Mouse (Mus musculus) spleen, embryonic (tissue): ENCODE results near the gene Ccrl2.

ENCODE experiments used
- CTCF ChIA-PET: fragments of 350-600 bp; sonication (Branson Sonifier 250); formaldehyde crosslinking; loops from one replicate; lab custom pipeline; 2022; lab: Charles Lee

The Ccrl2 gene

GRCm38 (mm10) chr9:111056798-111057543 is at the start of gene Ccrl2:
Gene Ccrl2 (minus strand): TSS chr9:111057519.
- CTCF ChIA-PET = no interaction called here

- CTCF ChIA-PET = no interaction called here
Measured at GRCm38 (mm10) chr9:111103893-111104292, 46.6 kb upstream of the Ccrl2 start.

DNA sequence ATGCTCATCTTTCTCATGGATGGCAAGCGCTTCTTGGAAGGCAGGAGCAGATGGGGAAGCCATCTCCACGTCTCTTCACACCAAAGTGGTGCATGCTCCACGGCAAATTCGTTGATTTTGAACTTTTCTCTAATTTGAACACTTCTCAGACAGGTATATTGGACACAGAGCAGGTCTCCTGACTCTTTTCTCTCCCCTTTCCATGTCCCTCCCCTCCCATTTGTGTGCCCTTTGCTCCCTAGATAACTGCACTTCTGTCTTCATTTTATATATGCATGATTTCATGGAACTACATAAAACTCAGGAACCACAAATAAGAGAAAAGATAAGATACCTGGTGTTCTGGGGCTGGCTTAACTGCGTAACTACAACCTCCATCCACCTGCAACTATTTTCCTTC is 46.0 kb upstream of the Ccrl2 start:
- CTCF ChIA-PET = no interaction called here

DNA sequence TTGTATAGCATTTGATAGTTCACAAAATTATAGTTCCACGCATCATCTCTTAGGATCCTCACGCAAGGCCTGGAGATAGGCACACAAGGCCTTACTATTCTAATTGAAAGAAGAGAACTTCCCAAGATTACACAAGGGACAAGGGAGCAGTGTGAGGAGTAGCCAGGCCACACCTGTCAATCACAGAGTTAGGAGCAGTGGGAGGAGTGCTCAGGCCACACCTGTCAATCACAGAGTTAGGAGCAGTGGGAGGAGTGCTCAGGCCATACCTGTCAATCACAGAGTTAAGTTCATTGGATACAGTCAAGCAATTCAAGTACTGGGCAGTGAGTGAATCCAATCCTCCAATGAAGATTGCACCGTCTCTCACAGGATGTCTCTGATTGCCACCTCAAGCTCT is 43.1 kb upstream of the Ccrl2 start:
- CTCF ChIA-PET = no interaction called here

GRCm38 (mm10) chr9:111097543-111097942 is 40.2 kb upstream of the Ccrl2 start:
- CTCF ChIA-PET = interaction anchor here (0.6 kb wide), 1 partner anchor 110 kb away, joined by 5 read pairs; no protein-coding TSS in a partner anchor

GRCm38 (mm10) chr9:111096419-111097326 is 39.4 kb upstream of the Ccrl2 start:
- CTCF ChIA-PET = no interaction called here

GRCm38 (mm10) chr9:111095710-111096109 is 38.4 kb upstream of the Ccrl2 start:
- CTCF ChIA-PET = no interaction called here

- CTCF ChIA-PET = no interaction called here
Measured at GRCm38 (mm10) chr9:111094626-111095025, 37.3 kb upstream of the Ccrl2 start.

DNA sequence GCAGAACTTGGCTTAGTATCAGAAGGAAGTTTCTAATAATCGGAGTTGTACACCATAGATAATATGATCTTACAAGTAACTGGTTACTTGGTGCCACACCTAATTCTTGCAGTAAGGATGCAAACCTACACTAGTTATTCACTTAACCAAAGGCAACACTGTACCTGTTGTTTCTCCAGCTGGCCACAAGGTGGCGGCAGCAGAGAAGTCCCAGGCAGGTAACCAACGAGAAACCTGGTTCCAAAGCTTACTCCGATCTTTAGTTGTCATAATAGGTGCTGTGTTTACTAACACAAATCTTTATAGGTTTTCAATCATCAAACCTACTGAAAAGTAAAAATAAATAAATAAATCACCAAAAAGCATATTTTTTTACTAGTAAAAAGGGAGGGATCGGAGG is 35.8 kb upstream of the Ccrl2 start:
- CTCF ChIA-PET = interaction anchor here (0.5 kb wide), 1 partner anchor 49 kb away, joined by 43 read pairs; no protein-coding TSS in a partner anchor

DNA sequence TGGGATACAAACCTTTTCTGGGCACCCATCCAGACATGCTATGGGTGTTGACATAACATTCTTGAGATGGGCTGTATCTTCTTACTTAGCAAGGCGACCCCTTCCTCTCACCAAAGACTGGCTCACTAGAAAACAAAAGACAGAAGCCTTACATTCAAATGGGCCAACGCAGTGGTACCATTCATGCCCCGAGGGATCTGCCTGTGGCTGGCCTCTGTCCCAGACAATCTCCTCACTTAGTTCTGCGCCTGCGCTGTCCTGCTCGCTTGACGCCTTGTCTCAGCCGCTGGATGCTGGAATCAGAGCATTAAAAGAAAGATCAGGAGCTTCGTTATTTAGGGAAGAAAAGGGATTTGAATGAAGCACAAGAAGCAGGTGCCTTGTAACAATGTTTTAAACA is 35.3 kb upstream of the Ccrl2 start:
- CTCF ChIA-PET = interaction anchor here (0.5 kb wide), 1 partner anchor 53 kb away, joined by 3 read pairs; no protein-coding TSS in a partner anchor

DNA sequence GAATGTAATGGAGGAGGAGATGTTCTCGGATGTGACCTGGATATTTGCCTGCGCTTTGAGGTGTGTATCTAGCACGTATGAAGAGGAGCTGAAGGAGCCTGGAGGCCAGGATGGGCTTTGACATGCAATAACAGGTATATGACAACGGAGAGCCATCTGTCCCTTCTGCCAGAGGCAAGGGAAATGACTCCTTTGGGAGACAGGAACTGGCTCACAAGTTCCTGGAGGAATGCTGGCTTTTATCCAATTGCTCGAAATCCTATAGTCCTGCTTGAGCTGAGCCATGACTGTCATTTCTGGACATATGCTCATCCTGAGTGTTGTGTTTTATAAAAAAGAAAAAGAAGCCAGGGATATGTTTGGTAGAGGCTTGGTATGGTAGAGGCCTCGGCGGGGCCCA is 31.6 kb upstream of the Ccrl2 start:
- CTCF ChIA-PET = no interaction called here

DNA sequence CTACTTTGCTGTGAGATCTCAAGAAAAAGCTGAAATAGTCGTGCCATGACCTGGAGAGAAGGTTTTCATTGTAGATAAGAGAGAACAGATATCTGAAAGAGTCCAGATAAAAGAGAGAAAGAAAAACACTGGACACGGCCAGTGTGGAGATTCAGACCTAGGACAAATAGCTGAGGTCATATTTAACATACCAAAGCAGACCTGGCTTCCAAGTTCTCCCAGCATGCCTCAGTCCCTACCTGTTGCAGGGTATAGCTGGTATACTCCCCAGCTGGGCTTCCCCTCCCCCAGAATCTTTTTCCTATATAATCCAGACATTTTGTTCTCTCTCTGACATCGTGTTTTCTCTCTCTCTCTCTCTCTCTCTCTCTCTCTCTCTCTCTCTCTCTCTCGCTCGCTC is 30.6 kb upstream of the Ccrl2 start:
- CTCF ChIA-PET = no interaction called here

- CTCF ChIA-PET = no interaction called here
Measured at GRCm38 (mm10) chr9:111086995-111087606, 29.8 kb upstream of the Ccrl2 start.

DNA sequence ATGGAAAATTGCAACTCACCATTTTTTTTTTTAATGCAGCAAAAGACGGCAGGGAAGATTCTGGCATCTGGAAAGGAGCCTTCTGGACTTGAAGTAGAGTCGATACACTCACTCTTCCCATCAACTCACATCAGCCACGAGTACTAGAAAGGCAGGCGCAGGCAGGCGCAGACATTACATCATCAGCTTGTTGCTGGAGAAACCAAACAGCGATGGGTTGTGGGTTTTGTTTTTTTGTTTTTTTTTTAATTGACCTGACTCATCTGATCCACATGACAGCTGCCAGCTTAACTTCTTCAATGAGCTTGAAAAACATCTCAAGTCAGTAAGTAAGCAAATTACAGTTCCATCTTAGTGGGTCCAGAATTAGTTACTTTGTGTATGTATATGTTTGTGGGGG is 28.8 kb upstream of the Ccrl2 start:
- CTCF ChIA-PET = no interaction called here

GRCm38 (mm10) chr9:111085329-111085728 is 28.0 kb upstream of the Ccrl2 start:
- CTCF ChIA-PET = no interaction called here

GRCm38 (mm10) chr9:111081765-111082164 is 24.4 kb upstream of the Ccrl2 start:
- CTCF ChIA-PET = interaction anchor here (0.7 kb wide), 1 partner anchor 12 kb away, joined by 4 read pairs; no protein-coding TSS in a partner anchor

- CTCF ChIA-PET = no interaction called here
Measured at GRCm38 (mm10) chr9:111080801-111081200, 23.5 kb upstream of the Ccrl2 start.

DNA sequence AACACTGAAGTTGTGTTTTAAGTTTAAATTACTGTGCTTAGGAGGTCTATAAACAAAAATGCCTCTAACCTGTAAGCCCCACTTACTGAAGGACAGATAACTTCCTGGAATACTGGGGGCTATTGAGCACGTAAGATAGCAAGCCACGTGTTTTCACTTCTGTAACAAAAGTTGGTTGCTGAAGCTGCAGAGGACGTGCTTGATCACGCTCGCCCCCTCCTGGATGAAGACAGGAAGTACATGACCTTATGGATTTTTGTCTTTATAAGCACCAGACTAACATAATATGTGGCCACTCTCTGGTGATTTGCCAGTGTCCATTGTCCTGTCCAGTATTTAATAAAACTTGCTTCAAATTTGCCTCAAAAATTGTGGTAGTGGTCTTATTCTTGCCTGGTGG is 20.4 kb upstream of the Ccrl2 start:
- CTCF ChIA-PET = no interaction called here

- CTCF ChIA-PET = interaction anchor here (1.0 kb wide), 1 partner anchor 18 kb away, joined by 4 read pairs; no protein-coding TSS in a partner anchor
Measured at GRCm38 (mm10) chr9:111072971-111073370, 15.7 kb upstream of the Ccrl2 start.

DNA sequence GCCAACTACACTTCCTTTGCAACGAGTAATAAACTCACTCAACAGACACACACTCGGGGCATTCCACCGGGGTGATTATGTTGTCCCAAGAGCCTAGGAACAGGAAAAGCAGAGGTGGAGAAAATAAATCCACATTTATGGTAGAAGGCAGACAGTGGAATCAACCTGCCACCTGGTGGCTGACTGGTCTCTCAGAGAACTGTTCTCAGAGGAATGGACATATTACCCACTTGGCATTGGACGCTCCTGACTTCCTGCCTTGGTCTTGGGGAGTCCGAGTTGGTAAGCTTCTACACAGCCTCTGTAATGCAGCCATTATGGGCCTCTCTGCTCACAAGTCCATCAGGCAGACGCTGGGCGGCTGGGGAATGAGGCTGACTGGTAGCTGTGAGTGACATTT is 14.9 kb upstream of the Ccrl2 start:
- CTCF ChIA-PET = interaction anchor here (0.7 to 1.0 kb wide), 4 partner anchors 17 to 133 kb away, joined by 3 to 7 read pairs (median 4); no protein-coding TSS in a partner anchor

- CTCF ChIA-PET = no interaction called here
Measured at GRCm38 (mm10) chr9:111070546-111070961, 13.2 kb upstream of the Ccrl2 start.

DNA sequence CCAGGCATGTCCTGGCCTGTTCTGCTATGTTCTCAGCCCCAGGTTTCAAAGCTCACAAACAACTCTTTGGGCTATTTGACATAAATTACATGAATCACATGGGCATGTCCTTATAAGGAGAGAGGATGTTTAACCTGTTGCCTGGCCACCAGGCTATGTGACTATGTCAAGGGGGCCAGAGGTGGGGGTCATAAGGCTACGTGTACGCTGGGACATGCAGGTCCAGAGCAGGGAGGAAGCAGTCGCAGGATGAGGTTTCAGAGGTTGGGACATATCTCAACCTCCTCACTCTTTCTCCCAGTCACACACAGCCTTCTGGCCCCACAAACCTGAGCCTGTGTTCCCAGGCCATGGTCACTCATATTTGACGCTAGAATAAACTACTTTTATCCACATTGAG is 9.7 kb upstream of the Ccrl2 start:
- CTCF ChIA-PET = no interaction called here
